Mouse (Mus musculus): ENCODE data around the gene Prpf31. TPM values are rescaled to one million over a fixed set of nuclear protein-coding genes. Genes with fewer than 3 reads are reported as not detected.

Prpf31 gene
- polyA plus RNA-seq, 1 experiment from 2014 or later, result 54.8 TPM

DNA sequence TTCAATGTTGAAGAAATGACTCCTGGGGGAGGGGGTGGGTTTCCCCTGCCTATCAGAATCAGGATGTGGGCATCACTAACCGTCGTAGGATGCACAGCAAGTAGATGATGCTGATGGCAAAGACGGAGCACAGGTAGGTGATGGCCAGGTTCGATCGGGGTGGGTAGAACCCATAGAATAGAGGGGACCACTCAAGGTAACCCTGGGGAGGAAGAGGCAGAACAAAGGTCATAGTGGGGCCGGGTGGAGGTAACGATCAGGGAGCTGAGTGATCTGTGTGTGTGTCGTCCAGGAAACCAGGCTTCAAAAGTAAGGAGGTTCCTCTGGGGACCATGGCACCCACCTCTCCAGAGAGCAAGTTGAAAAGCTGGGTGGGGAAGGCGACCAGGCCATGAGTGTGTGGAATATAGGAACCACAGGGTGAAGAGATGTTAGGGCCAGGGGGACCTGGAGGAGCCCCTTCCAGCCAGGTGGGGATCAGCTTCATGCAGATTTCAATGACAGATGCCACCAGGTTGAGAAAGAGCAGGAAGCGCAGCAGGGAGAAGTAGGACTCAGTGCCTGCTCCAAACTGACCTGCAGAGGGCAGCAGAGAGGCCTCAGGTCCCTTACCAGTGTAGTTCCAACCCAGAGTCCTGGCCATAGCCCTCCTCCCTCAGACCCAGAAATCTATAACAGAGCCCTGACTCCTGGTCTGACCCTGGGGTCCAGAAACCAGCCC is 44.9 kb downstream of the Prpf31 start:
- 0 out of 2 replicates have a peak, but pooled peaks cover 4% of the 10 kb centered on the region for H3K36me3 ChIP-seq (ENCODE audit: control insufficient read depth, insufficient read depth, low read length)
- no peak overlapping the region for H3K4me3 ChIP-seq (ENCODE audit: control insufficient read depth in 1 of 2, insufficient read depth in 1 of 2, low read depth in 1 of 2, low read length in 2 of 2)
- H3K9ac ChIP-seq (ENCODE audit: low read length), result no peak overlapping the region
- WGBS, result 62% methylated on average over 10 of the region's 10 CpGs
- no peak overlapping the region for H3K4me2 ChIP-seq (ENCODE audit: low read length)
- H3K9me3 ChIP-seq (ENCODE audit: control insufficient read depth, low read length), result no peaks in the 10 kb centered on the region
- H3K4me1 ChIP-seq (ENCODE audit: control insufficient read depth in 2 of 2, insufficient read depth in 2 of 2, low read length in 2 of 2), result no peaks in the 10 kb centered on the region
- H3K27ac ChIP-seq (replicated peaks in 1 of 2; ENCODE audit: control insufficient read depth in 1 of 2, insufficient read depth in 1 of 2, low read depth in 2 of 2, low read length in 2 of 2), result no peak overlapping the region
- H3K27me3 ChIP-seq (ENCODE audit: control insufficient read depth, insufficient read depth, low read length), result no peaks in the 10 kb centered on the region
- ATAC-seq (ENCODE audit: insufficient number of reproducible peaks, insufficient read depth, low FRiP score, low read depth), result no peak

DNA sequence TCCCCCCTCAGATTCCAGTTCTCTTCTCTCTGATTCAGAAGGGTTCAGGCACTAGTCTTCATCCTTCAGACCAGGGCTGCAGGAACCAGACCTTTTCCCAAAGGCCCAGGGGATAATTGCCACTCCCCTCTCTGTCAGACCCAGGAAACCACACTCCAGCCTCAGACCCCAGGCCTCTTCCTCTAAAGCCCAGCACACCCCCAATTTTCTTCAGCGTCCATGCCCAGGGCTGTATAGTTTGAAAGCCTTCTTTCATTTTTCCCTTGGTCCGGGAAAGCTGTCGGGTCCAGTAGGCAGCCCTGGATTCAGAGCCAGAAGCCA is 45.4 kb downstream of the Prpf31 start:
- Histone ChIP-seq H3K4me3 (ENCODE audit: control insufficient read depth in 1 of 2, insufficient read depth in 1 of 2, low read depth in 1 of 2, low read length in 2 of 2) (no peak overlapping the region), H3K9ac (ENCODE audit: low read length) (no peak overlapping the region), H3K4me1 (ENCODE audit: control insufficient read depth in 2 of 2, insufficient read depth in 2 of 2, low read length in 2 of 2) (no peaks in the 10 kb centered on the region), H3K27me3 (ENCODE audit: control insufficient read depth, insufficient read depth, low read length) (no peaks in the 10 kb centered on the region), H3K4me2 (ENCODE audit: low read length) (no peak overlapping the region), H3K27ac (replicated peaks in 1 of 2; ENCODE audit: control insufficient read depth in 1 of 2, insufficient read depth in 1 of 2, low read depth in 2 of 2, low read length in 2 of 2) (no peak overlapping the region), H3K9me3 (ENCODE audit: control insufficient read depth, low read length) (no peaks in the 10 kb centered on the region), H3K36me3 (ENCODE audit: control insufficient read depth, insufficient read depth, low read length) (0 out of 2 replicates have a peak, but pooled peaks cover 5% of the 10 kb centered on the region)
- WGBS, result 74% methylated on average over 3 of the region's 3 CpGs
- ATAC-seq (ENCODE audit: insufficient number of reproducible peaks, insufficient read depth, low FRiP score, low read depth), result no peak

- Histone ChIP-seq H3K9me3 (ENCODE audit: control insufficient read depth, low read length) (no peaks in the 10 kb centered on the region), H3K27ac (replicated peaks in 1 of 2; ENCODE audit: control insufficient read depth in 1 of 2, insufficient read depth in 1 of 2, low read depth in 2 of 2, low read length in 2 of 2) (no peak overlapping the region), H3K4me2 (ENCODE audit: low read length) (no peak overlapping the region), H3K4me3 (ENCODE audit: control insufficient read depth in 1 of 2, insufficient read depth in 1 of 2, low read depth in 1 of 2, low read length in 2 of 2) (no peak overlapping the region), H3K9ac (ENCODE audit: low read length) (no peak overlapping the region), H3K4me1 (ENCODE audit: control insufficient read depth in 2 of 2, insufficient read depth in 2 of 2, low read length in 2 of 2) (no peaks in the 10 kb centered on the region), H3K36me3 (ENCODE audit: control insufficient read depth, insufficient read depth, low read length) (0 out of 2 replicates have a peak, but pooled peaks cover 9% of the 10 kb centered on the region), H3K27me3 (ENCODE audit: control insufficient read depth, insufficient read depth, low read length) (no peaks in the 10 kb centered on the region)
- WGBS, result 84% methylated on average over 12 of the region's 12 CpGs
- ATAC-seq (ENCODE audit: insufficient number of reproducible peaks, insufficient read depth, low FRiP score, low read depth), result no peak
Observed at GRCm38 (mm10) chr7:3676371-3676770, 46.6 kb downstream of the Prpf31 start.

- ATAC-seq (ENCODE audit: insufficient number of reproducible peaks, insufficient read depth, low FRiP score, low read depth), result no peak
- no peaks in the 10 kb centered on the region for H3K27me3 ChIP-seq (ENCODE audit: control insufficient read depth, insufficient read depth, low read length)
- H3K4me1 ChIP-seq (ENCODE audit: control insufficient read depth in 2 of 2, insufficient read depth in 2 of 2, low read length in 2 of 2), result no peaks in the 10 kb centered on the region
- no peak within 1 kb of the TSS for H3K4me2 ChIP-seq (ENCODE audit: low read length)
- H3K9me3 ChIP-seq (ENCODE audit: control insufficient read depth, low read length), result no peaks in the 10 kb centered on the region
- 58% methylated on average over 9 of the region's 9 CpGs for WGBS
- H3K4me3 ChIP-seq (ENCODE audit: control insufficient read depth in 1 of 2, insufficient read depth in 1 of 2, low read depth in 1 of 2, low read length in 2 of 2), result no peak within 1 kb of the TSS
- no peak within 1 kb of the TSS for H3K27ac ChIP-seq (replicated peaks in 1 of 2; ENCODE audit: control insufficient read depth in 1 of 2, insufficient read depth in 1 of 2, low read depth in 2 of 2, low read length in 2 of 2)
- 0 out of 2 replicates have a peak, but pooled peaks cover 9% of the 10 kb centered on the region for H3K36me3 ChIP-seq (ENCODE audit: control insufficient read depth, insufficient read depth, low read length)
- no peak within 1 kb of the TSS for H3K9ac ChIP-seq (ENCODE audit: low read length)
Observed at GRCm38 (mm10) chr7:3677342-3677741, 47.6 kb downstream of the Prpf31 start, which contains the start of gene Tmc4. TSS of gene Tmc4 (minus strand) at chr7:3677553.

DNA sequence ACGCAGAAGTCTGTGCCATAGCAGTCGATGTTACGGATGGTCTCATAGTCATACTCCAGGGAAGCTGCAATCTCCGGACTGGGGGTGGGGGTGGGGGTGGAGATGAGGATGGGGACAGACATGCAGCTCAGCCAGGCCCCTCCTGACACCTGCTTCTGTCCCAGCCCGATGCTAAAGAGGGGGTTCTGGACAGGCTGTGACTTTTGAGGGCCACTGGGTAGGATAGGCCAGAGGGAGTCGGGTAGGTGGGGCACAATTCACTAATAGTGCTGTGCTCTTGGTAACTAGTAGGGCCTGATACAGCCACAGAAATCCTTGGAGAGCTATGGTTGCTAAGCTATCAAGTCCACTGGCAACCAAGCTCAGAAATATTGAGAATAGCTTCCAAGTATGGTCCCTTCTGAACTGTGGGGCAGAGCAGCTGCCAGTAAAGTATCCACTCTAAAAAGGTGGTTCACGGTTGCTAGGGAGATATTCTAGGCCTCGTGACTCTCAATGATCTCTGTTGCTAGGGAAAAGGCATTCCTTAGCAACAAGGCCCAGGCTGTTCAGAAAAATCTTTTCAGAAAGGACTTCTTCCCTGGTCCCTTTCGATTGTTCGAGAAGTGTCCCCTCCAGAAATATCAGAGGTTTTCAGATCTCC is 54.2 kb downstream of the Prpf31 start:
- Histone ChIP-seq H3K4me2 (ENCODE audit: low read length) (no peak overlapping the region), H3K4me3 (ENCODE audit: control insufficient read depth in 1 of 2, insufficient read depth in 1 of 2, low read depth in 1 of 2, low read length in 2 of 2) (no peak overlapping the region), H3K9me3 (ENCODE audit: control insufficient read depth, low read length) (no peaks in the 10 kb centered on the region), H3K36me3 (ENCODE audit: control insufficient read depth, insufficient read depth, low read length) (peaks cover 55% of the 10 kb centered on the region), H3K27ac (replicated peaks in 1 of 2; ENCODE audit: control insufficient read depth in 1 of 2, insufficient read depth in 1 of 2, low read depth in 2 of 2, low read length in 2 of 2) (no peak overlapping the region), H3K27me3 (ENCODE audit: control insufficient read depth, insufficient read depth, low read length) (no peaks in the 10 kb centered on the region), H3K4me1 (ENCODE audit: control insufficient read depth in 2 of 2, insufficient read depth in 2 of 2, low read length in 2 of 2) (no peaks in the 10 kb centered on the region), H3K9ac (ENCODE audit: low read length) (no peak overlapping the region)
- WGBS, result 85% methylated on average over 10 of the region's 10 CpGs
- no peak for ATAC-seq (ENCODE audit: insufficient number of reproducible peaks, insufficient read depth, low FRiP score, low read depth)

- H3K4me2 ChIP-seq (ENCODE audit: low read length), result no peak overlapping the region
- peaks cover 51% of the 10 kb centered on the region for H3K36me3 ChIP-seq (ENCODE audit: control insufficient read depth, insufficient read depth, low read length)
- ATAC-seq (ENCODE audit: insufficient number of reproducible peaks, insufficient read depth, low FRiP score, low read depth), result no peak
- no peak overlapping the region for H3K4me3 ChIP-seq (ENCODE audit: control insufficient read depth in 1 of 2, insufficient read depth in 1 of 2, low read depth in 1 of 2, low read length in 2 of 2)
- no peaks in the 10 kb centered on the region for H3K27me3 ChIP-seq (ENCODE audit: control insufficient read depth, insufficient read depth, low read length)
- H3K4me1 ChIP-seq (ENCODE audit: control insufficient read depth in 2 of 2, insufficient read depth in 2 of 2, low read length in 2 of 2), result no peaks in the 10 kb centered on the region
- no peaks in the 10 kb centered on the region for H3K9me3 ChIP-seq (ENCODE audit: control insufficient read depth, low read length)
- 88% methylated on average over 8 of the region's 8 CpGs for WGBS
- no peak overlapping the region for H3K9ac ChIP-seq (ENCODE audit: low read length)
- H3K27ac ChIP-seq (replicated peaks in 1 of 2; ENCODE audit: control insufficient read depth in 1 of 2, insufficient read depth in 1 of 2, low read depth in 2 of 2, low read length in 2 of 2), result no peak overlapping the region
Observed at GRCm38 (mm10) chr7:3684698-3685097, 54.9 kb downstream of the Prpf31 start.

DNA sequence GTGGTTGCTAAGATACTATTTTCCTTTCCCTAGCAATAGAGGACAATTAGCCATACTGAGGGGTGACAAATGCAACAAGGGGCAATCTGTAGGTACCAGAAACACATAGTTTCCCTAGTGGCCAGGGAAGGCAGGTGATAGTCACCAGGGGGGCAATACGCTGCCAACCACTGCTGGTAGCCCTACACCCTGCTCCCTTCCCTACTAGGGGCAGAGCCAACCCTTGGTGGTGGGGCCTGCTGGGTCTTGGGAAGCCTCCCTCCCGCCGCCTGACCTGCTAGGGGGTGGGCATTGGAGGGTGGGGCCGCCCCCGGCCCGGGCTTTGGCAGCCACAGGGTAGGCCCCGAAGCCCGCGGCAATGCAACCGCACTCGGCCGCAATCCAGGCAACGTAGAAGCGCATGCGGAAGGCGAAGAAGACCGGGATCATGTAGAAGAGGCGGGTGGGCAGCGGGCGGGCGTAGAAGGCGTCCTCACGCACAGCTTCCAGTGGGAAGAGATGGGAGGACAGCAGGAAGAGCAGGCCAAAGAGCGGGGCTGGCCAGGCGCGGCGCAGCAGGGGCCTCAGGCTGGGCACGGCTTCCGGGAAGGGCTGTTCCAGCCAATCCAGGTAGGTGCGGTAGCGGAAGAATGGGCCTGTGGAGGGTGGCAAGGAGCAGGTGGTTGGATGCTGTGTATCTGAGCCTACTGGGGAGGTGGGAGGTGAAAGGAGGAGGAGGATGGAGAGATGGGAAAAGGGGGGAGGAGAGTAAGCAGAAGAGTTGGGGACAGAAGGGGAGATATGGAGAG is 55.8 kb downstream of the Prpf31 start:
- Histone ChIP-seq H3K36me3 (ENCODE audit: control insufficient read depth, insufficient read depth, low read length) (peaks cover 50% of the 10 kb centered on the region), H3K4me3 (ENCODE audit: control insufficient read depth in 1 of 2, insufficient read depth in 1 of 2, low read depth in 1 of 2, low read length in 2 of 2) (no peak overlapping the region), H3K9me3 (ENCODE audit: control insufficient read depth, low read length) (no peaks in the 10 kb centered on the region), H3K27me3 (ENCODE audit: control insufficient read depth, insufficient read depth, low read length) (no peaks in the 10 kb centered on the region), H3K4me2 (ENCODE audit: low read length) (no peak overlapping the region), H3K4me1 (ENCODE audit: control insufficient read depth in 2 of 2, insufficient read depth in 2 of 2, low read length in 2 of 2) (no peaks in the 10 kb centered on the region), H3K27ac (replicated peaks in 1 of 2; ENCODE audit: control insufficient read depth in 1 of 2, insufficient read depth in 1 of 2, low read depth in 2 of 2, low read length in 2 of 2) (no peak overlapping the region), H3K9ac (ENCODE audit: low read length) (no peak overlapping the region)
- 88% methylated on average over 31 of the region's 31 CpGs for WGBS
- ATAC-seq (ENCODE audit: insufficient number of reproducible peaks, insufficient read depth, low FRiP score, low read depth), result no peak
